Mouse (Mus musculus): ENCODE data around the gene Slc25a10. TPM values are rescaled to one million over a fixed set of nuclear protein-coding genes. Genes with fewer than 3 reads are reported as not detected.
A peak's percentile ranks its signal among the peaks of the same experiment; 100 is the strongest.
"Not testable (repeated sequence)": the region's sequence is repeated elsewhere in the genome, so short reads cannot be mapped to it uniquely, and the experiment has no call there.

Gene Slc25a10
- total RNA-seq, 1 experiment from 2014 or later = 151 TPM

DNA sequence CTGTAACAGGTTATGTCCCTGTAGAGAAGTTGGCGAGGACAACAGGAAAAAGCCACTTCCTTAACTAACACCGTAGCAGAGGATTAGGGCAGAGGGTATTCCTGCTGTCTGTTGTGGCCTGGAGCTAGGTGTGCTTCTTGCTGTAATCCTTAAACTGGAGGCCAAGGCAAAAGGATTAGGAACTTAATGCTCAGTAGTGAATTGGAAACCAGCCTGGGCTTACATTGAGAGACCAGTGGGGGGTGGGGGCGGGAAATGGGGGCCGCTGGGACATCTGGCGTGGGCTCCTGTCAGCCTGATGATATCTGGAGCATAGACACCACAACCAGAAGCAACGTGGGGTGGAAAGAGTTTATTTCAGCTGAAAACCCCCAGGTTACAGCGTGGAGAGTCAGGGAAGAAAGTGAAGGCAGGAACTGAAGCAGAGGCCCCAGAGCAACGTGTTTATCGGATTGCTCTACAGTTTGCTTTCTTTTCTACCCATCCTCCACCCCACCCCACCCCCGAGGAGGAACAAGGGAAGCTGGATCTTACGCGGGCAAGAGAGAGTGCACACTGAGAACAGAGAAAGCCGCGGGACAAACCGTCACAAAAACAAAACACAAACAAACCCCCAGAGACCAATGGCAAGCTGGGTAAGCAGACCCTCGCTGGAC, 18.9 kb downstream of the Slc25a10 start:
- DNase-seq = no peak

DNA sequence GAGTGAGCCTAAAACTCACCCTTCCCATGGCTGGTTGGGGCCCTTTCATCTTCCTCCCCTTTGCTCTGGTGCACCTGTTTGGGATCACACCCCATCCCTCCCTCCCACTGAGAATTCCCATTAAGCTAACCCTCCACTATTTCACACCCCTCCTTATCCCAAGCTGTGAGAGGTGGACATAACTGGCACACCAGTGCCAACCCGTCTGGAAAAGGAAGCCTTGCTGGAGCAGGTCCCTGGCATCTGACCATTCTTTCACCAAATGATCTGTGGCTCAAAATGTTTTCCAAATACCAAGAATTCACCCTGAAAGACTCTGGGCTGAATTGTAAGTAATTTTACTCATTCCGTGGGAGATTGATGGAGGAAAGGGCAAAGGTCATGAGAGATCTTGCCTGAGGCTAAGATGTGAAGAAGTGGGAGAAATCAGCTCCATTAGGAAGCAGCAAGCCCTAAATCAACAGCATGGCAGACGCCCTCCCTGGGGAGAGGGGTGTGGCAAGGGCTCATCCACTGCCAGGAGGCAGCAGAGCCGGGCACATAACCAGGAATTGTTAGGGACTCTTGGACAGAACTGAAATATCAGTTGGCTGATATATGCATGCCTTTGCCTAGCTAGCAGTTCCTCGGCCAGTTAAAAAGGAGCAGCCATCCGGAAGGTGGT, 21.3 kb downstream of the Slc25a10 start:
- DNase-seq = peak; percentile 30

DNA sequence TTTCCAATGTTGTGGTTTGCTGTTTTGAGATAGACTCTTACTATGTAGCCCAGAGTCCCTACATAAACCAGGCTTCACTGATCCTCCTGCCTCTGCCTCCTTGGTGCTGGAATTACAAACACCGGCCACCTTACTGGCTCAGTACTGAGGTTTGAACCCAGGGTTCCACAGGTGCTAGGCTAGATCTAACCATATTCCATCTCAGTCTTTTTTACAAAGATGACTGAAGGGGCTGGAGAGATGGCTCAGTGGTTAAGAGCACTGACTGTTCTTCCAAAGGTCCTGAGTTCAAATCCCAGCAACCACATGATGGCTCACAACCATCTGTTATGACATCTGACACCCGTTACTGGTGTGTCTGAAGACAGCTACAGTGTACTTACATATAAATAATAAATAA, 22.6 kb downstream of the Slc25a10 start:
- DNase-seq = not testable (repeated sequence)

DNA sequence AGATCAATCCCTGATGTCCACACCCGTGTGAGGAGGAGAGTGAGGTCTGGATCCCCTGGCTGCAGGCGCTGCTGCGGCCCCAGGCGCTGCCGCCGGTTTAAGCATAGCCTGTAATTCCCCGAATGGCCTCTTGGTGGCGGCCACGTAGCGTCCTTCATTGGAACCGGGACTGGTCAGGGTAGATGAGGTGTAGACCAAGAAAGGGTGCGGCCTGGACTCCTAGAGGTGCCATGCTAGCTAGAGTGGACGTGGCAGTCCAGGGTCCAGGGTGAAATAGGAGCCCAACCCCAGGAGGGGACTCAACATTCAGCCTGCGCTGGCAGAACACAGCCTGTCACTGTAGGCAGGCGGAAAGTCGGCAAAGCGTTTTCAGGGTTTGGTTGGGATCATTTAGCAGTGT, 24.0 kb downstream of the Slc25a10 start:
- DNase-seq = peak; percentile 87

DNA sequence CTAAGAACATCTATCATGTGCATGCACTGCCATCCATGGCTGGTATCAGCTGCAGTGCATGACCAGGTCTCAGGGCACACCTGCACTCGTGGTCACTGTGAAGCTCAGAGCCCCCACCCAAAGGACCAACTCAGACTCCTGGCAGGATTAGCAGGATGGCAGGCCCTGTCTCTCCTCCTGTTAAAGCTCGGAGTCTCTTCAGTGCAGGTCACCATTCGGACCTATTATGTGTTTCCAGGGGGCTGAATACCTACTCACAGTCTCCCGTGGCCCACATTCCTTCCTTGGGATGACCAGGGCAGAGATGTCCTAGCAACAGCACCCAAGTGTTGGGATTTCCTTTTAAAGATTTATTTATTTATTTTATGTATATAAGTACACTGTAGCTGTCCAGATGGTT, 25.5 kb downstream of the Slc25a10 start:
- DNase-seq = no peak

DNA sequence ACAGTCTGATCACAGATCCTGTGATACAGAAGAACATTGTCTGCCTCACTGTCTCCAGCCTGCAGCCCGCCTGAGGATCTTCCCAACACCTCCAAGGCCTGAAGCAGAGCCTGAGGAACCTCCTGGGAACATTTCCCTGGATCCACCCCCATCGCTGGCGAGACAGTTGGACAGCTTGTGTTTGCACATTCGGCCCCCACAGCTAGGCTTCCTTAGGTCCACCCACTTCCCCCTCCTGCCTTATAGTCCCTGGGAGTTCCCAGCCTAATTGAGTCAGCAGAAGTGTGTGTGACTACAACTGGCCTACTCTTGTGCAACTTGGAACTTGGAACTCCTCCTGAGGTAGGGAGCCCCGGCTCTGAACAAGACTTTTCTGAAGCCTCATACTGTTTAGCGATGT, 26.4 kb downstream of the Slc25a10 start:
- no peak for DNase-seq

DNA sequence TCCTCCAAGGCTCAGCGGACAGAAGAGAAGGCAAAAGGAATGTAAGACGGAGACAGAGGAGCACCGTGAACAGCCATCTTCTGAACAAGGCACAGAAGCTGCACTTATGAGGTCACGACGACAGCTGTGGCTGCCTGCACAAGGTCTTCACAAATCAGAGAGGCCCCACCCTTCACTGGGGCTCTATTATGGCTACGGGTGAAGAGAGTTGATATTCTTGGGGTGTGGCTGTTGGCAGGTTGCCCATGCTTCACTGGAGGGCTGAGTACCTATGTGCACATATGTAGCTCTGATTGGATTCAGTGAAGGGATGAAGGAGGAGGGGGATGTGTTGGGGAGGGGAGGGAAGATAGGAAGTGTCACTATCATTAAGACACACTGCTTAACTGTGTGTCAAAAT, 26.9 kb downstream of the Slc25a10 start:
- DNase-seq = no peak

DNA sequence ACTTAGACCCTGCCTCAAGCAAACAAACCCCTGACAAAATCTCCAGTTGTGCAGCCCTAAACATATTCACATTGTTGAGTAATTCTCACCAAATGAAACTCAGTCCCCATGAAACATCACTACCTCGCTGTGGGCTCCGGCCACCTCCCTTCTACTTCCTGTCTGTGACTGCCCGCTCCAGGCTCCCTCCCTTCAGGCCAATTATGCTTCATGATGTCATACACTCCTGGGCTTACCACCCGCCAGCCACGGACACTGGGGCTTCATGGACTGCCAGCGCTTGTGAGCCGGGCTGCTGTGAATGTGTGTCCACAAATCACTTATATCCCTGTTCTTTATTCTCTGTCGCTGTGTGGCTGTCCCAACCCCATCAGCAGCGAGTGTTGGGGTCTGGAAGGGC, 28.1 kb downstream of the Slc25a10 start:
- peak; percentile 25 for DNase-seq

DNA sequence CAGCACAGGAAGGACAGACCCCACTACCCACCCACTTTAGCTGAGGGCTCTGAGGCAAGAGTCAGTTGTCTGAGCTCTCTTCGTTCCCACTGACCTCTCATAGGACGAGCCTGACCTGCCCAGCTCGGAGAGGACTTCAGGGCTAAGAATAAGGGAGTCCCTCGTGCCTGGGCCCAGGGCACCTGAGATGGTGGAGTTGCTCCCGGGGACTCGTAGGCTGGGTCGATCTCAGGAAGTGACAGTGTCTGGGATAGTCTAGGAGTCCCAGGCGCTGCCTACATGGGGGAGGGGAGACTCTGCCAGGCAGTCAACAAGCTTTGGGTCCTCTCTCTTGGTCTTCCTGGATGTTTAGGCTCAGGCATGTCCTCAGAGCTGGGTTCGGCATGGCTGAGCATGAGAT, 28.9 kb downstream of the Slc25a10 start:
- DNase-seq = no peak

DNA sequence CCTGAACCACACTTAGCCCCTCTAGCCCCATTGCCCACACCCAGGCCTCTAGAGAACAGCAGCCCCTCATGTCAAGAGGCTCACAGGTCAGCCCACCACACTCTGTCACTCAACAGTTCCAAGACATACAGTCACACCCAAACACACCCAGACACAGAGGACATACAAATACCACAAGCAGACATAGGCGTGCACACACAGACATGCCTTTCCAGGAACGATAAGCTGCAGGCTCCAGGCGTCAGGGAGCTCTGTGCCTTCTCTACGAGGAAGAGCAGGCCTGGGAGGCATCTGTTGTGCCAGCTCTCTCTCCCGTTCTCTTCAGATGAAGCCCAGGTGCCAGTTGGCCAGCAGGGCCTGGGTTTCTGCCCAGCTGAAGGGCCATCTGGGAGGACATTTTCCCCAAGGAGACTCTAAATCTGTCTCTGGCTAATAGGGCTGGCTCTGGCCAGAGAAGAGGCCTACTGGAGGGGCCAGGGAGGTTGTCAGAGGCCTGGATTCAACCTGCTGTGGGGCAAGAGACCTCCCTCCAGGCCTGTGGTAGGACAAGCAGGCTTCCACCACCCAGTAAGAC, 29.4 kb downstream of the Slc25a10 start:
- DNase-seq = peak; percentile 50

DNA sequence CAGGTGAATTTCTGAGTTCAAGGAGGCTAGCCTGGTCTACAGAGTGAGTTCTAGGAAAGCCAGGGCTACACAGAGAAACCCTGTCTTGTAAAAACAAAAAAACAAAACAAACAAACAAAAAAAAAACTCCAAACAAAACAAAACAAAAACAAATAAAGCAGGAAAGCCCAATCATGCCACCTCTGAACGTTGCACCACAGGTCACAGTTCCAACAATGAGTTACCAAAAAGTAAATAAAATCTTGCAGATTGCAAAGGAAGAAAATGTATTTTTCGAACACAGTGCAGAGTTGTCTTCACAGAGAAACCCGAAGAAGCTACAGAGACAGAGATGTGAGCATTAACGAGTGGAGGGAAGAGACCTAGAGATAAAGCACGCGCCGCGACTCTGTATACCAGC, 30.9 kb downstream of the Slc25a10 start:
- DNase-seq = no peak

DNA sequence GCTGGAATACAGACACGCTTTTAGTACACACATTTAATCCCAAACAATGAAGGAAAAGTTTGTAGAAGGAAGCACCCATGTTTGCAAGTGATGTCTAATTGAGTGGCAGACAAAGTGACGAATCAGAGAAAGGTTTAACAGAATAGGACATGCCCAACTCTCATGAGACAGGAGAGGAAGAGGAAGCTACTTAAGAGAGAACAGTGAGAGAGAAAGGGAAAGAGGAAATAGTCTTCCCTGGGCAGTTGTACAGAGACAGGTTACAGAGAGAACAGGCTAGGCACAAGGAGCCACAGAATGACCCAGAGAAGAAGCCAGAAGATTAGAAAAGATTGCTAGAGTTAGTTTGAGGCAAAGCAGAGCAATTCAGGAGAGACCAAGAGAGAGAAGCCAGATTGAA, 34.3 kb downstream of the Slc25a10 start:
- DNase-seq = no peak

DNA sequence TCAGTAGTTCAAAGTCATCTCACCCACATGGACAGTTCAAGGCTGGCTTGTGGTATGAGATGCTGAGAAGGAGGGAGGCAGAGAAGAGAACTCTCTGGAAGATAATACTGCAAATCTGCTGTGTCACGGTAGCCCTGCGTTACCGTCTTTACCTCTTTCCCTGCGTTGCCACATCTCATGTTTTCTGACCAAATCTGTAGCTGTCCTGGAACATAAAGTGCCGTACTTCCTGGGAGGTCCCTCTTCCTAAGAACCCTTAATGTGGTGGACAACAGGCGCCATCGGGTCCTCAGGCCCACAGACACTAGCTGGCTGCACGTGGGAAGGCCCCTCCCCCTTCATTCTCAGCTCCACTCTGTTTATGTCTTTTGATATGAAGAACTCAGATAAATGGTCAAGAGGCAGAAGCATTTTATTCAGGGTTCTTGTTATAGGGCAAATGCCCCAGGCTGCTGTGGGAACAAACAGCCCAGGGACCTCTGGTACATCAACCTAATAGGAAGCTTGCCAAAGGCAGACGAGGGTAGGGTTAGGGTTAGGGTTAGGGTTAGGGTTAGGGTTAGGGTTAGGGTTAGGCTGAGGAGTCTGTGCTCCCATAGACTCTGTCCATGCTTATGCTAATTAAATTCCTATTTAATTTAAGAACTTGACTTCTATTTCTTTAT, 36.2 kb downstream of the Slc25a10 start:
- DNase-seq = no peak

DNA sequence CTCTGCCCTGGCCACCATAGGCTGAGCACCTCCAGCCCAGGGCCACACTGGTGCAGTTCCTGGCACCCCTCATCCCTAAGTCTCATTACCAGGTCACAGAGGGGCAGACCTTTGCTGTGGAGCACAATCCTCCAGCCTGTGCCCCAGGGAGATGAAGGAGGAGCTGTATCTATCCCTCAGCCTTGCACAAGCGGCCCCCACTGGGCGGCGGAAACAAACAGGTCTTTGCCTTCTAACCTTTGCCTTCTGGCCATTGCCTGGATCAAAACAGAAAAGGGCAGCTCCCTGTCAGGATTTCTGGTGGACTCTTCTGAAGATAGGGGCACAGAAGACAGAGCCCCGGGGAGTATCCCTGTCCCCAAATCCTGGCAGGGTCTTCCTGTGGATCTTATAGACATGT, 37.3 kb downstream of the Slc25a10 start:
- no peak for DNase-seq

DNA sequence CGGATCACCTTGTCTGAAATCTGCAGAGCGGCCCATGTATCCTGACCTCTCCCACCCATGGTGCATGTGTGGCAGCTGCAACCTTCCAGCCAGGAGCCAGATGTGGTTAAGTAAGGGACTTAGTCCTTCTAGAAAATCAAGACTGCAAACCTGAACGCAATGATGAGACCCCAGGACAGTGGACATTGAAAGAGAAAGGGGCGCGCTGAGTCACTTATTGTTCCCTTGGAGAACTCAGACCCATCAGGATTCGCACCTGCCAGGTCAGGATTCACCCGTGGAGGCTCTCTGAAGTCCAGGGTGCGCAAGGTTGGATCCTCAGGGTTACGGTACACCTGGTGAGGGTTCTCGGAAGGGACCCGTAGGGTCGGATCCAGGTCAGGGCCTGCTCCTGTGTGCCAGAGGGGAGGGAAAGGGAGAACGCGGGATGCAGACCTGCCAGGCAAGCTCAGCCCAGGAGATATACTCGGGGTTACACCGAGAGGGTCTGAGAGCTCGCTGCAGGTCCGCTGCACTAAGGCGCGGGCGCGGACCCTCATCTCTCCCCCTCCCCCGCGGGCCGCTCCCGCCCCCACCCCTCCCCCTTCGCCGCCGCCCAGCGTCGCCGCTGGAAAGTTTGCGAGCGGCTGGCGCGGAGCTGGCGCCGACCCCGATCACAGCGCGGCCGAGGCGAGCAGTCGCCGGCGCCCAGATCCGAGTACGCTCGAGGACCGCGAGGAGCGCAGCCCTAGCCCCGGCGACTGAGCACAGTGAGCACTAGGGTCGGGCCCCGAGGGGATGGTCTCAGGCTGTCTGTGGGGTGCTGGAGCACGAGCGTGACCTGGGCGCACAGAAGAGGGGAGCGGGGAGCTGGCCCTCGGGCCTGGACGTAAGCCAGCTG, 38.7 kb downstream of the Slc25a10 start, which contains the start of gene Gcgr:
TSS of gene Gcgr (plus strand) at position 615 of the 880 bp plus-strand sequence.
- DNase-seq = no peak

DNA sequence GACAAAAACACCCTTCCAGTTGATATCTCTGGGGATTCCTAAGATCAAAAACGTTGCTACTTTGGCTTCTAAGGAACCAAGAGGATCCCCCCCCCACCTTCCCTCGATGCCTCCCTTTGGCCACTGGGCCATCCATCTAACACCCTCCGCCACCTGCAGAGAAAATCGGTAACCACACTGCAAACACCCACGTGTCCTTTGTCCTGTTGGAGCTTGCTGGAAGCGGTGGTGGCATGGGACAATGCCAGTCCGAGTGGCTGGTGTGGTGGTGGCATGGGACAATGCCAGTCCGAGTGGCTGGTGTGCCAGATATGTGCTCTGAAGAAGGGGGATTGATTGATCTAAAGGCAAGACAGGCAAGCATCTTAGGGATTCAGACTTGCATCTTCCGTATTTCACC, 40.0 kb downstream of the Slc25a10 start:
- DNase-seq = no peak

DNA sequence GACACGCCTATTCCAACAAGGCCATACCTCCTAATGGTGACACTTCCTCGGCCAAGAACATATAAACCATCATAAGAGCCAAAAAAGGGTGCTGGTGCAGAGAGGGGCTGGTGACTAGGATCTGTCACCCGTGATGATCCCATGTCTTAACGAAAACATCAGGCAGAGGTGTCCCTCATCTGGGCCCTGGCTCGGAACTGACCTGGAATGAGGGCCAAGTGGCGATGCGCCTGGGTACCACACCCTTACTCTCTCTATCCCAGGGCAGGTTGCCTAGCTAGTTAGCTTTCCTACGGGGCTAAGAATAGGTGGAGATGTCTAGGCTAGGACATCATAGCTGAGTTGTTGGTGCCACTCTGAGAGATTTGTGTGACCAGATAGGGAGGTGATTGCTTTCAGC, 42.5 kb downstream of the Slc25a10 start:
- DNase-seq = no peak

DNA sequence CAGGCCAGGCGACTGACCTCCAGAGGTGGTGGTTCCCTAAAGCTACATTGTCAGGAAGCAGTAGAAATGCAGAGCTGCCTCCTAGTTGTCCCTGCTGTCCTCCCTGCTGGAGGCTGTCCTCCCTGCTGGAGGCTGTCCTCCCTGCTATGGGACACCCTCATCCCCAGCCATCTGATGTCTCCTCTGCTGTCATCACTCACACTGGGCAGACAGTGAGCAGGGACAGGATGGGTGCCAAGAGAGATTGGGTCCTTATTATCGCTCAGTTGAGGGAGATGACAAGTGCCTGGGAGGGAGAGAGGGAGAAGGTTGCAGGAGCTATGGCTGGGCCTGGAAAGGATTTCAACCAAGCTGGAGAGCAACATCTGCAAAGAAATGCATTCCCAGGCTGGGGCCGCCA, 43.5 kb downstream of the Slc25a10 start:
- DNase-seq = no peak

DNA sequence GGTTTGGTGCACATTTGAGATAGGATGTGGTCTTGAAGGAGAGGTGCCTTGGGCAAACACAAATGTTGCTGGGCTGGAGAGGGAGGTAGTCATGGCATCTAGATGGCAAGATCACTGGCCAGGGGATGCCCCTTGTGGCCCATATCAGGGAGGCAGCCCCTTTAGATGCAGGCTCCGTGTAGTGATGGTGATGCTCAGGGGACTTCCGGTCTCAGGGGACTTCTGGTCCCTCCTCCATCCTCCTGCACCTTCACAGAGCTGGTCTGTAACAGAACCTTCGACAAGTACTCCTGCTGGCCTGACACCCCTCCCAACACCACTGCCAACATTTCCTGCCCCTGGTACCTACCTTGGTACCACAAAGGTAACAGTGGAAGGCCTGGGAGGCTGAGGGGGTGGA, 44.2 kb downstream of the Slc25a10 start:
- no peak for DNase-seq

DNA sequence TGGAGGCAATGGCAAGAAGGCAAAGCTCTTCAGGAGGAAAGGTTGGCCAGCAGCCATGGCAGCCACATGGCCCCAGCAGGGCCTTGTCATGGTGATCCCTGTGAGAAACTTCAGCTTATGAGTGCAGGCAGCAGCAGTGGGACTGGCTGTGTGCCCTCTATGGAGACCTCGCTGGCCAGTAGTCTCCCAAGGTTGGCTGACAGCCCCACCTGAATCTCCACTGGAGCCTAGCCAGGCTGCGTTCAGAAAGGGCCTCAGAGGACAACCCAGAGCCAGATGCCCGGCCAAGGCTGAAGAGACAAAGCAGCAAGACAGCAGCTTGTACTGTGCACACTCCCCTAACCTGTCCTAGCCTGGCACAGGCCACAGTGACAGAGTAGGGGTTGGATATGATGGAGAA, 46.8 kb downstream of the Slc25a10 start:
- DNase-seq = peak; percentile 54

DNA sequence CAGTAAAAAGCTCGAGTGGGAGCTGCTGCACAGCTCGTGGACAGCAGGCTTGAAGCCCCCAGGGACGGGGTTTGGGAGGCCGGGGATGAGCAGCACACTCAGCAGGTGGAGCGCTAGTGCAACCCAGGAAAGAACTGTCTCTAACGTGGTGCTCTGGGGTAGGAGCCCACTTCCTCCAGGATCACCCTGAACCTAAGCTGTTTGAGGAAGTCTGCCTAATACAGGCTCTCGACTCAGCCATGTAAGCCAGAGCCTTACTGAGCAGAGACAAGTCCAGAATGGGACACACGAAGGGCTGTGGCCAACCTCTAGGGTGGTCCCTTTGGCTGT, 47.3 kb downstream of the Slc25a10 start:
- no peak for DNase-seq

DNA sequence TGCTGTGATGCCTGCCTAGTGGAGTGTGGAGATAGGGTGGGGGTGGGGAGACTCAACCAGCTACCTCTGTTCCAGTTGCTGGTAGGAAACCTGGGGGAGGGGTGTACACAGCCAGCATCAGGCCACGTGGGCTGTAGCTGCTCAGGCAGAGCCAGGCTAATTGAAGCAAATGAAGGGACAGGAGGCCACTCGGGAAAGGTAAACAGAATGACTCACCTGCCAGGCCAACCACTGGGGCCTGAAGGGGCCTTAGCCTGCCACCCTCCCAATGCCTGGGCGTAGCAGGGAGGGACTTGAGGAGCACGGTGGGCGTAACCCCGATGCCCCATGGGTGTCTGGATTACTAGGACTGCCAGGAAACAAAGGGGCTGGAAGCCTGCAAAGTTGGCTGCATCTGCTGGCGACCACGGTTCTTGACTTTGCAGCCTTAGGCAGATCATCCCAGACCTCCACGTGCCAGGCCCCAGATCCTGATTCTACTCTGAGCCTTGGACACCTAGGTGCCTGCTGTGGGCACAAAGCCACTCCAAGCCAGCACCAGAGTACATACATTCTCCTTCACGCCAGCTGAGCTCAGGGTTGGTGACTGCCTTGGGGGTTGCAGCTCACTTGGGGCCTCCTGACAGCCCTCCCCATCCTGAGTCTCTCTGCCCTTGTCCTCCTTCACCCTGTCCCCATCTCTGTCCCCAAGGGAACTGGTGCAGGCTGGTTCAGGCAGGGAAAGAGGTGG, 47.8 kb downstream of the Slc25a10 start:
- no peak for DNase-seq
